Mouse (Mus musculus) adrenal gland, postnatal 4 days (tissue): ENCODE measurements around the gene Prss50. TPM values are rescaled to one million over a fixed set of nuclear protein-coding genes. Genes with fewer than 3 reads are reported as not detected.

Experiments
- DNase-seq, 2 experiments: peaks; one replicate each; pipeline ENCODE4 v3.0.0; 2021 to 2022; ENCODE audit warnings: low spot score in 2 of 2, mixed read lengths in 2 of 2
- total RNA-seq, 2 experiments: library from RNA; stranded (reverse); gene quantifications; 2 replicates each; pipeline ENCODE4 v1.2.3; 2021

The Prss50 gene
- total RNA-seq, 2 experiments from 2014 or later, result 0.34 TPM; not detected in 1

DNA sequence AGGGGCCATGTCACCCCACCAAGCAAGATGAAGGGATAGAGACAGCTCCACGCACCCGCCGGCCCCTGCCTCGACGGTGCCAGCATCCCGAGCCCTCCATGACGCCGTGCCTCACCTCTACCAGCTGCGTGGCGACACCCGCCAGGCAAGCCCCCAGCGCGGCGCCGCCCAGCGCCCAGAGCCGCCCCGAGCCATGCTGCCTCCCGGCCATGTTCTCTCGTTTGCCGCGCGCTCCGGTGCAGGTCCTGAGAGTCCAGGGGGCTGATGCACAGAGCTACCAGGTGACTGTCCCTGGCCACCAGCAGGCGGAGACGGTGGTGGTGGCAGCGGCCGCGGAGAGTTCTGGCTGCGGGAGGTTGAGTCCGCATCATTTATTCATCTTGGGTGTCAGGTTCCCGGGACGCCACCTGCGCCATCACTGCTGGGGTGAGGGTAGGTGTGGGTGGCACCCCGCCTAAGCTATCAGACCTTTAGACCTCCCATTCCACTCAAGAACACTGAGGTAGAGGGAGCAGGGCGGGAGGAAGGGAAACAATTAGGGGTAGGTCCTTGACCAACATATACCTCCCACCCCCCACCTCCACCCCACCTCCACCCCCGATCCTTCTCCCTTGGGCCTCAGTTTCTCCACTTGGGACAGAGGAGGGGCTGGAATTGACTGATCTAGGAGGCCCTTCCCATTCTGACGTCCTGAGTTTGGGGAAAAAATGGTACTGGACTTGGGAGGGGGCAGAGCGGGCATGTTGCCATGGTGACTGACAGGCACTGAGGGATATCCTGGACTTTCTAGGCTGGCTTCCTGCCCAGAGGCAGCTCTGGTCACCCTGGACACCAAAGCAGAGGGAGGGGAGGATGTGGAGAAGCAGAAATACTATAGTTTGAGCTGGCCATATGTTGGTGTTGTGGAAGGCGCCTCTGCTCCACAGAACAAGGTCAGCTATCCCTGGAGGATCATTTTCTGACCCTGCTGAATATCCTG lies 16.2 kb downstream of the Prss50 start:
- DNase-seq, result no peak

DNA sequence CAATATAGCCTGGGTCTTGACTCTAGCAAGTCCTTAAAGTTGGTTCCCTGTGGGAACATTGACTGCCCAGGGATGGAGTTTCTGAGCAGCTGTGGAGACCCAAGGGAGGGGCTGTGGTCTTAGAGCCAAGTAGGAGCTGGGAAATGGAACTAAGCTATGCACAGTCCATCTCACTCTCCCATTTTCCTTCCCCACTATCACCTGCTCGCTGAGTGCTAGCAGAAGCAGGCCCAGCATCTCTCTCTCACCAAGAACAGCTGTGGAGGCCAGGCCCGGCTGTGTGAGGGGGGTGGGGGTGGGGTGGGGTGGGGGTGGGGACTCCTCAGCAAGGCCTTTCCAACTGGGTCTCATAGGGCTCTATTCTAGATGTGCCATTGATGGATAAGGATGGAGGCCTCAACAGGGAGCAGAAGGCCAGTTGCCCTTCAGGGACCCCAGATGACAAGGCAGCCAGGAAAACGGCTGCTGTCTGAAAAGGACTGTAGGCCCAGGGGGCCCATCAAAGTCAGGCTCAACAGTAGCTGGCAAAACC lies 17.0 kb downstream of the Prss50 start:
- no peak for DNase-seq

DNA sequence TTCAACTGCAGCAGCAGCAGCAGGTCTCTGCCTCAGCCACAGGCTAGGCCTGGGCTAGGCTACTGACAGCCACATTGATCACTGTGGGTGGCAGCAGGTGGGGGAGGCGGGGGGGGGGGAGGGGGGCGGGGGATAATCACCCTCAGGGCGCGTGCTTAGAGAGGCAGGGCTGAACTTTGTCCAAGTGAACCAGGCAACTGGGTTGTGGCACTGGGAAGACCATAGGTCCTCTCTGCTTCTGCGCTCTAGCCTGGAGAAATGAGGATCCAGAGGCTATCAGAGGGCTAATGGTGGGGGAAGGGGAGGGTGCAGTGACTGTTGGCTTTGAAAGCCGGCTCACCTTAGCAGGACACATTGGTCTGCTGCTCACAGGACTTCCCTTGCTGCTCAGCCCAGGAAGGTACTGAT lies 17.5 kb downstream of the Prss50 start:
- no peak for DNase-seq

DNA sequence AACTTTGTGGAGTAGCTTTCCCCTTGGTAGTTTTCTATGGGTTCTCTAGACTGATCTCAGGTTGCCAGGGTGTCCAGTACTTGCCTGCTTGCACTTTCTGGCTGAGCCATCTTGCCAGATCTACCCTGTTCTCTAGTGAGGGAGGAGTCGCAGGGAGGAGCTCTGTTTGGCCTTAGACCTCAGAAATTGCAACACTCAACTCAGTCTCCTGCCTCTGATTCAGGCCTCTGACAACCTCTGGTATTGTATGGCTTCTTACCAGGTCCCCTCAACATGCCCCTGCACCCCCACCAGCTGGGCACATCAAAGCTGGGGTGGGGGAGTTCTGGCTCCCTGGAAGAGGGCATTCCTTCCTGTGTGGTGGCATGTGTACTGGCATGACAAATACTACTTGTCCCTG lies 19.6 kb downstream of the Prss50 start:
- no peak for DNase-seq

DNA sequence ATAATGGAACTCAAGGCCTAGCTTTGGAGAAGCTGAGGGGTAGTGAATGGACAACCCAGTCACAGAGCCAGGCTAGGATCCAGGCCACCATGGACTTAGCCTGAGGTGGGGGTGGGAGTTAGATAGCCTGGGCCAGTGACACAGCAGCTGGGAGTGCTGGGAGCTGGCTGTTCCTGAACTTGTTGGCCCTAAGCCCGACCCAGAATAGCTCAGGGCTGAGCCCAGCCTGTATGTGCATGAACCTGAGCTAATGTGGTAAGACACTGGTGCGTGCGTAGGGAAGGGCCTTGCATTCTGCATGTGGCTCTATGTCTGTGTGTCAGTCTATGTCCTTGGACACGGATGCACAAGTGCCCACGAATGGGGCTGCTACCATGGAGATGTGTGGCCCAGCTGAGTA lies 20.1 kb downstream of the Prss50 start:
- DNase-seq, result no peak

DNA sequence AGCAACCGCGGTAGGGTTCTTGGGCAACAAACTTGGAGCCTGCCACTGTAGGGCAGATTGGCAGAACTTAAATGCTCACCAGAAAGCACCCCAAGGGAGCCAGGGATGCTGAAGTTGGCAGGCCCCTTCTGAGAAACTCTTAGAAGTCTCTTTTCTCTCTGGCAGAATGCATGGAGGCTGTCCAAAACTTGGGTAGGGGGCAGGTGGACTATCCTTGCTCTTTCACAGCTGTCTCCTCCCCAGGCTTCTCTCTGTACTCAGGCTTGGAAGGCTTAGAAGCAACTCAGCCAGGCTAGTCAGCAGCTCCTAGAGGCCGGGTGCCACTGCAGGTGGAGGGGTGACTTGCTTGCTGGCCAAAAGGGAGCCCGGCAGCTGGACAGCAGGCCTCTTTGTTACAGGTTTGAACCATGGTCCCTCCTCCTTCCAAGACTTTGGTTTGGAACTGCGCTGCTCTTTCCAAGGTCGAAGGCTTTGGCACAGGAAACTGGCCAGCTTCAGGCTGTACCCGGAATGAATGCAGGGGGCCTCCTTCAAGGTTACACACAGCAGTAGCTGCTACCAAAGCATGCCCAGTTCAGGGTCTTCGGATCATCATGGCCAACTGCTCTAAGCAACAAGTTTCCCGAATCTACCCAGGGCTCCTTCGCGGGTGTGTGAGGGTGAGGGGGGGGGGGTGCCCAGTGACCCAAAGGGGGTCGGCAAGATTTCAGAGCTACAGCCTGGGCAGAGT lies 21.6 kb downstream of the Prss50 start, which contains the start of gene Als2cl:
TSS of gene Als2cl (plus strand) at position 680 of the 730 bp plus-strand sequence.
- no peak for DNase-seq

DNA sequence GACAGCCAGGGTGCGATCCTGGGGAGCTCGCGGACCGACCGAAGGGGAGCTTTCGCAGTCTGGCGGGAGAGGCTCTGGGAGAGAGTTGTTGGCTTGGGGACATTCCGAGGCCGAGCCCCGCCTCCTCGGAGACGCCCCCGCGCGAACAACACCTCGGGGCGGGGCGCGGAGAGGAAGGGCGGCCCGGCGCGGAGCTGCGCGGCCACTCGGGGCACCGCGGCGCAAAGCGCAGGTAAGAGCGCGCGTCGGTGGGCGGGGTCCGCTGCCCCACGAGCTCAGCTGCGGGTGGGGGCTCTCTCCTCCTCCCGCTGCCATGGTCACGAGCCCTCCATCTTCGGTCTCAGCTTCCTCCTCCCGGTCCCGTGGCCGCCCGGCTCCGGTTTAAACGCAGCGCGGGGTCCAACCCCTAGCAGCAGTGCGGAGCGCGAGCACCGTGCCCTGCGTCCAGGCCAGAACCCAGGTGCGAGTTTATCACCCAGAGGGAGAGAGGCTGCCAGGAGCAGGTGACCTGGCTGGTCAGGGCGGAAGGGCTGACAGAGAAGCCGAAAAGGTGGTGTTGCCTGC lies 22.3 kb downstream of the Prss50 start, which contains the start of gene Tmie:
TSS of gene Tmie (minus strand) at position 116 of the 564 bp plus-strand sequence.
- peak in 1 of 2 experiments; percentile 47 for DNase-seq

DNA sequence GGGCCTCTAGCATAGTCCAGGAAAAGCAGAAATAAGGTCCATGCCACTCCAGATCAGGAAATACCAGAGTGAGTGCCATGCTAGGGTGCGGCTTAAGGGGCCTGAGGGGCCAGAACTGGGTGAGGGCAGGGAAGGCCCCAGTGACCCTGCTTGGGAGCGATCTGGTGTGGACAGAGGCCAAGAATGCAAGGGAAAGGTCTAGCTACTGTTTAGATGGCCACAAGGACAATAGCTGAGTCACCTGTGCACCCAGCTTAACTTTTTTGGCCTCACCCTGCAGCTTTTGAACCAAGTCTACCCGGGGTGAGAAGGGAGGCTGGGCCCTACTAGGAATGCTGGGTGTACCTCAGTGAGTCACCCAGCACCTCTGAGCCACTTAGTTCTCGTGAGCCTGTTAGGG lies 23.0 kb downstream of the Prss50 start:
- no peak for DNase-seq

DNA sequence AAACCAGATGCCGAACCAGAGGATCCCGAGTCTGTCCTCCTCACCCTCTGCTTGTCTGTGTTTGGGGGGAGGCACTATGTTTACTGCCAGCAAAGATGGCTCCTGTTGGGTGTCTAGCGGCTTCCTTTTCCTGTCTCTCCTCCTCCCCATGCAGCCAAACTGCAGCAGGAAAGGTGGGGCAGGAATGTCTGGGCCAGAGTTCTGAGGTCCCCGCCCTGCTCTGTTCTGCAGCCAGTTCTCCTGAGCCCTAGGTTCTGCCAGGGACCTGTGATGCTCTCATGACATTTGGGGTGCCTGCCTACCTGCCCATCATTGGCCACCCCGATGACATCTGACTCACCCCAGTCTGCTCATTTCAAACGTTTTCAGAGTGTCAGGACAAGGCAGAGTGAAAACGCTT lies 24.2 kb downstream of the Prss50 start:
- DNase-seq, result no peak

DNA sequence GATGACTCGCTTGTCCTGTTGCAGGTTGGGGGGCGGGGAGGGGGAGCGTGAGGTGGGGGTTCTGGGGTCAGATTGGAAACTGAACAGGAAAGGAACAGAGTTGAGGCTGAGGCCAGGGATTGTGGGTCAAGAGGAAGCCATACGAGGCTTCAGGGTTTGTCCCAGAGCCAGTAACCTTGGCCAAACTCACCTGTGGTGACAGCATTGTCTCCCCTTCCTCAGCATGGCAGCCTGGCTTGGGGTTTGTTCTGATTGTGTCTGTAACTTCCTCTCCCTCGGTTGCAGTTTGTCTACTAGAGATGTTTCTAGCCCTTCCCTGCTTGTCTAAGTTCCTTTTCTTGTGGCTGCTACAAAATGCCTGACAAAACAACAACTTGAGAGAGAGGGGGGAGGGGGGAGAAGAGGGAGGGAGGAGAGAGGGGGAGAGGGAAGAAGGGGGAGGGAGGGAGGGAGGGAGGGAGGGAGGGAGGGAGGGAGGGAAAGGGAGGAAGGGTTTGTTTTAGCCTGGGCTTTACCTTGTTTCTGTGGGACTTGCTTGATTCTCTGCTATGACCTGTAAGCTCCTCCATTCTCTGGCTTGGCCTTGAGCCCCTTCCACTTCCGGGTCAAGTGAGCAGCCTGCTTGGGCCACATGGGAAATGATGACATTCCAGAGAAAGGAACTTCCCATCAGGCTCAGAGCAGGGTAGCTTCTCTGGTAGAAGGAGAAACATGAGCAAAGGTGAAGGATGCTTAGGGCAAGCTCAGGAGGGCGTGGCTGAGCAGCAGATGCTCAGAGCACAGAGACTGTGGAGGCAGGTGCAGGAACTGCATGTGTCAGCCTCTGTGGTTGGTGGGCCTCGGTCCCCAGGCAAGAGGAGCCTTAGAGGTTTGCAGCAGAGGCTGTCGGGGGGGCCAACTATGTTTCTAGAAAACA lies 29.9 kb downstream of the Prss50 start:
- no peak for DNase-seq

DNA sequence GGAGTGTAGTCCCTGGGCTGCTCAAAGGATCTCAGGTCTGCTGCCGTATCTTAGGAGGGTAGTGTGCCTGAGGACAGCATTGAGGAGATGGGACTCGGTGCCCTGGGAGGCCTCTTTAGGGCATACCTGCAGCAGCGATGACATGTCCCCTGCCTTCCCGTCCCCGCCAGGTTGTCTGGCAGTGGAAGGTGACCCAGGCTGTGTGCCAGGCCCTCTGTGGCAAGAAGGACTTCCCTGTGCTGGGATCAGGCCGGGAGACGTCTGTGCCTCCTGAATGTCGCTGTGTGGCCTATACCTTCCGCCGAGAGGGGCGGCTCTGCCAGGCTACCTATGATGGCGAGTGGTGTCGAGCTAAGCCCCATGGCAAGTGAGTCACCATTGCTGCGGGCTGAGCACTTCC lies 31.2 kb downstream of the Prss50 start:
- DNase-seq, result no peak

DNA sequence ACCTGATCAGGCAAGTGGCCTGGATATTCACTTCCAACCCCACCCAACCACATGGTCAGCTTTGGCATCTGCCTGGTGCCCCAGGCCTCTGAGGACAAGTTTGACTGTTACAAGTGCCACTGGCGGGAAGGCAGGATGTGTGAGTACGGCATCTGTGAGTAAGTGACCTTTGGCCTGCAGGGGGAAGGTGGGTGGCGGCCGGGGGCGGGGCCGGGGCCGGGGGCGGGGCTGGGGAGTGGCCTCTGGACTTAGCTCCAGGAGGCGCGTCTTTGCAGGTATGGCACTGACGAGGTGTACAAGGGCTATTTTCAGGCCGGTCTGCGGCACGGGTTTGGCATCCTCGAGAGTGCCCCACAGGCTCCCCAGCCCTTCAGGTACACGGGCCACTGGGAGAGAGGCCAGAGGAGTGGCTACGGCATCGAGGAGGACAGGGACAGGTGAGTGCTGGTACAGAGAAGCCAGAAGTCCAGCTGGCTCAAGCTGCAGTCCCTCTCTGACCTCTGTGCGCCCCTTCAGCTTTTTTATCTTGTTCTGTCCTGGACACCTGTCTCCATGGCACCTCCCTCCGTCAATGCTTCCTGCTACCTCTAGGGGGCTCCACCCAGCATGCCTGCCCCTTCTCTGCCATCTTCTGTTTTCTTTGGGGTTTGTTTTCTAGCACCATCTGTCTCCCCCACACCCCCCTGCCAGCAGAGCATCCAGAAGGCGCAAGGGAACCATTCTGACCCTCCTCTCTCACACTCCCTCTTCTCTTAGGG lies 32.4 kb downstream of the Prss50 start:
- no peak for DNase-seq

DNA sequence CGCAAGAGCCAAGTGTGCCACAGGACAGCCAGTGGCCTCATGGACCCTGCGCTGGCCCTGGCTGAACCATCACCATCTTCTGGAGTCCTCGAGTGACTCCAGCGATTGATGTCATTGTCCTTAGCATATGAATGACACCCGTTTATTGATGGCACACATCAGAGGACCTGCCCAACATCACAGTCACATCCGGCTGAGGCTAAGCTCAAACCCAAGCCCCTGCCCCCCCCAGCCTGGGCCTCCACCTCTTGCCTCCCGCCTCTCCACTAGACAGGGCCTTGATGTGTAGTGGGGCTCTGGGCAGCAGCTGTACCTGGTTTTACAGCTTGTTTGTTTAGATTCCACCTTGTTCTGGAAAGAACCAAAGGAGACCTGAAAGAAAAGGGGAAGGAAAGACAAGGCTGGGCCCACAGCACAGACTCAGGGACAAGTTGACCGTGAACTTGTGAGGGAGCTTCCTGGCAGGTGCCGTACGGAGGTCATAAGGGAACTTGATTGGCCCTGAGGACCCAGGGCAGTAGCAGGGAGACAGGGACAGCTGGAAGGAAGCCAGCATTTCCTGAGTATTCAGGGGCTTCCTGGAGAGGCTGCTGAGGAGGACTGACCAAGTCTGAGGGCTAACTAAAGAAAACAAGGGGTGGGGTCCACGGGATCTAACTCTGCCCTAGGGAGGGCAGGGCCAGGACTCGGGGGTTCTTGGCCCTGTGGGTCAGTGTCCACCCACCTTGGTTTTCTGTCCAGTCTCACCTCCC lies 33.5 kb downstream of the Prss50 start:
- no peak for DNase-seq

DNA sequence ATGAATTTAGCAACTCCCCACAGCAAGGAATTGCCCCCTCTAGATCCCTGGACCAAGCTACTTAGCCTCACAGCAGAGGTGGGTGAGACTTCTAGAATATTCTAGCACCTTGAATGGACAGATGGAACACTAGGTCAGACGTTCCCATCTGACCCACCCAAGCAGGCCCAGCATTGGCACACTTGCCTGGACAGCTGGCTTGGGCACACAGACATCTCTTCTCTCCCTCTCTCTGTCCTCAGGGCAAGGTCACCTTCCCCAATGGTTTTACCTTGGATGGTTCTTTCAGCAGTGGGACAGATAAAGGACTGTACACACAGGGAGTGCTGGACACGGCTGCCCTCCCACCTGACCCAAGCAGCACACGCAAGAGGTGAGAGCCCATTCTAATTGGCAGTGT lies 34.8 kb downstream of the Prss50 start:
- no peak for DNase-seq

DNA sequence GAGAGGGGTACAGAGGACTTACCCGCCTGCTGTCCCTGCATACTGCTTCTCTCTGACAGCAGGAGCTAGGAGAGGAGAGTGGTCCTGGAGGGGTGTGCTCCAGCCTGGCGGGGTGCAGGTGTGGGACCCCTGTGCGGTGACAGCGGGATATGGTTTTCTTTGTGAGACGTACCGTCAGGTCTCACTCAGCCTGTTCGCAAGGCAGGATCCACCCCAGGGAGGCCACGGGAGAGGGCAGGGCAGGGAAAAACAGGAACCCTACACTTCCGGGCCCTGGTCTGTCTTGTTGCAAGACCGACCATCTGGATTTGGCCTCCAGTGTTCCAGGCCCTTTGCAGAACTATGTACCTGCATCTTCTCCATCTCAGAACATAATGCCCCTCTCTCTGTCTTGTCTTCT lies 35.7 kb downstream of the Prss50 start:
- DNase-seq, result no peak

DNA sequence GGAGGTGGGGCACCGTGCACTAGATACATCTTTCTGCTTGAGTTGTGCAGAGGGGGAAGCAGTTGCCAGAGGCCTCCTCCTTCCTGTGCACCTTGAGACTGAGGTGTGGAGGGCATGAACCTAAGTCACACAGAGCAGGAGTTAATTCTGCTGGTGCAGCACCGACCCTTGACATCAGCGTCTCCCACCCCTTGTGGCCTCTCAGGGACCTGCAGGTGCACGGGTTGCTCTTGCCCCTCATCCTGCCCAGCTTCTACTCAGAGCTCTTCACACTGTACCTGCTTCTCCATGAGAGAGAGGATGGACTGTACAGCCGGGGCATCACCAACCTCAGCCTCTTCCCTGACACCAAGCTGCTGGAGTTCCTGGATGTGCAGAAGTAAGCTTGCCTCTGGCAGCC lies 37.7 kb downstream of the Prss50 start:
- no peak for DNase-seq

DNA sequence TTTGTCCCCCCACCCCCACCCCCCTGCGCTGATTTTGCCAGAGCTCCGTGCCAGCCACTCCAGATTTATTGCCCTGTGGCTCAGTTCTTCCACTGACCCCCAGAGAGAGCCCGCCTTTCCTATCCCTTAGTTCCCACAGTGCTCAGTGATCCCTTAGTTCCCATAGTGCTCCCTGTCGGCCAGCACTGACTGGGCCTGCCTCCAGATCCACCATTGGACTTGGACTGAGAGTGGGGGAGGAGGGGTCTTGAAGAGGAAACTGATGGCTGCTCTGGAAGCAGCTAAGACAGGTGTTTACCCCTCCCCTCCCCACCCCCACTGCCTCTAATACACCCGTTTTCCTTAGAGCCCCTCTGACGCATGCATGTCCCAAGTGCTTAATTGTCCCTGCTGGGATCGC lies 38.2 kb downstream of the Prss50 start:
- no peak for DNase-seq

DNA sequence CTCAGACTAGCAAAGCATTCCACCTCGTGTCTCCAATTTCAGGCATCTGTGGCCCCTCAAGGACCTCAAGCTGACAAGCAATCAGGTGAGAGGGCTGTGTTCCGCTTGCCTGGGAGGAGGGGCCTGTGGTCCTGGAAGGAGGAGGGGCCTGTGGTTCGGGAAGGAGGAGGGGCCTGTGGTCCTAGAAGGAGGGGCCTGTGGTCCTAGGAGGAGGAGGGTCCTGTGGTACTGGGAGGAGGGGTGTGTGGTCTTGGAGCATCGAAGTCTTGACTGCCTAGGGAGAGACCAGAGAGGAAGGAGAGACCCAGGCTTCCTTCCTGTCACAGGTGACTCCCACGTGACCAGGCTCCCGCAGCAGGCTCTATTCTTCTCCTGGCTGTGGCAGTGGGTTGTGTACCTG lies 38.8 kb downstream of the Prss50 start:
- no peak for DNase-seq

DNA sequence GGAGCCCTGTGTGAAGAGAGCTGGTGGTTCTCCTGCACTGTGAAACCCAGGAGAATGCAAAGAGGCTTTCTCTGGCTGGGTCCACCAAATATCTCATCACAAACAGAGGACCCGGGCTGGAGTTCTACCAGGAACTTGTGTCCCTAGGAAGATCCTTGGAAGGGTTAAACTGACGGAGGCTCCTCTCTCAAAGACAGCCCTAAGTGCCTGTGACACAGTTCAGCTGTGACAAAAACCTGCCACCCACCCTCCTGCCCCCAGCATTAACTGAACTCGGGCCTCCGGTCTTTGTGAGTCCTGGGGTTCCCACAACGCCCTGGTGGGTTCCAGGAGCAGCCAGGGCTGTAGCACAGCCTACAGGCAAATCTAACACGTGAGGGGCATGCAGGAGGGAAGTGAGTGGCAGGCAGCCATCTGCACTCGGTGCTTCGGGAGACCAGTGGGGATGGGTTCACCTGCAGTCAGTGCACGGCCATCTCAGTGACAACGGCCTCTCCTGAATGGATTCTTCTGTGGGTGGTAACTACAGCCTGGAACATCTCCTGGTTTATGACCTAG lies 41.8 kb downstream of the Prss50 start:
- DNase-seq, result no peak
